Mouse (Mus musculus) embryonic facial prominence, embryonic 13.5 days (tissue): ENCODE results near the gene Syncrip. TPM values are rescaled to one million over a fixed set of nuclear protein-coding genes. Genes with fewer than 3 reads are reported as not detected.

Experiments
- ATAC-seq: fragments of 200-750 bp; cut with Nextera tagmentation; 2 replicates; pipeline ENCODE4 v1.8.0; 2017; ENCODE audit warnings: low read depth; ENCODE audit not compliant: insufficient number of reproducible peaks, insufficient read depth, low FRiP score, low TSS enrichment
- H3K27ac ChIP-seq: fragments of 300-500 bp; sonication (generic); 2 replicates; pipeline ENCODE4 v1.5.1; 2015; ENCODE audit warnings: moderate library complexity, mild to moderate bottlenecking, inconsistent platforms
- H3K27me3 ChIP-seq: fragments of 300-500 bp; sonication (generic); 2 replicates; pipeline ENCODE4 v1.6.1; 2015; ENCODE audit warnings: mild to moderate bottlenecking, inconsistent platforms
- H3K36me3 ChIP-seq: fragments of 300-500 bp; sonication (generic); 2 replicates; pipeline ENCODE4 v1.6.1; 2015; ENCODE audit warnings: mild to moderate bottlenecking, inconsistent platforms
- H3K4me1 ChIP-seq: fragments of 300-500 bp; sonication (generic); 2 replicates; pipeline ENCODE4 v1.6.1; 2015; ENCODE audit warnings: inconsistent platforms
- H3K4me2 ChIP-seq: fragments of 300-500 bp; sonication (generic); 2 replicates; pipeline ENCODE4 v1.6.1; 2015; ENCODE audit warnings: moderate library complexity, mild to moderate bottlenecking, inconsistent platforms
- H3K4me3 ChIP-seq: fragments of 300-500 bp; sonication (generic); 2 replicates; pipeline ENCODE4 v1.5.1; 2015; ENCODE audit warnings: mild to moderate bottlenecking, inconsistent platforms
- H3K9ac ChIP-seq: fragments of 300-500 bp; sonication (generic); 2 replicates; pipeline ENCODE4 v1.6.1; 2015; ENCODE audit warnings: mild to moderate bottlenecking, inconsistent platforms
- H3K9me3 ChIP-seq: fragments of 300-500 bp; sonication (generic); 2 replicates; pipeline ENCODE4 v1.6.1; 2016; ENCODE audit warnings: inconsistent platforms
- WGBS: fragments of 180-500 bp; shearing (Covaris S2); methylation state at CpG from one replicate; pipeline ENCODE4 v1.1.7; 2015; ENCODE audit warnings: mixed read lengths; 5-methylcytosine and 5-hydroxymethylcytosine counted together
- polyA plus RNA-seq: library from polyadenylated mRNA; unstranded; fragments of >200 nt; fragmentation: Nextera tagmentation; extraction: Ambion mirVana; gene quantifications from 2 replicates; pipeline ENCODE4 v1.2.1, GENCODE M21; 2015

Gene Syncrip
- polyA plus RNA-seq, 1 experiment from 2014 or later = 112 TPM

- Histone ChIP-seq H3K27me3 (no peaks in the 10 kb centered on the region), H3K4me2 (peak overlapping the region; percentile 65), H3K9me3 (no peaks in the 10 kb centered on the region), H3K36me3 (peaks cover 19% of the 10 kb centered on the region), H3K4me1 (peaks cover 15% of the 10 kb centered on the region; the same call in 1 of the 2 replicates), H3K4me3 (peak overlapping the region; percentile 77), H3K9ac (peak overlapping the region; percentile 97), H3K27ac (no peak overlapping the region)
- ATAC-seq = no peak
- 26% methylated on average over 4 of the region's 4 CpGs for WGBS
These were observed 38.6 kb upstream of the Syncrip start for GRCm38 (mm10) chr9:88520849-88521483.

GRCm38 (mm10) chr9:88520122-88520848 lies 37.9 kb upstream of the Syncrip start:
- peaks cover 19% of the 10 kb centered on the region for H3K36me3 ChIP-seq
- 19% methylated on average over 2 of the region's 2 CpGs for WGBS
- no peaks in the 10 kb centered on the region for H3K9me3 ChIP-seq
- peaks cover 15% of the 10 kb centered on the region; the same call in 1 of the 2 replicates for H3K4me1 ChIP-seq
- peak overlapping the region; percentile 77; the same call in 1 of the 2 replicates for H3K4me3 ChIP-seq
- peak overlapping the region; percentile 65 for H3K4me2 ChIP-seq
- H3K27me3 ChIP-seq = no peaks in the 10 kb centered on the region
- H3K27ac ChIP-seq = no peak overlapping the region
- ATAC-seq = no peak
- 0 out of 2 replicates have a peak overlapping the region, but pooled peaks have one; percentile 97 for H3K9ac ChIP-seq

GRCm38 (mm10) chr9:88519390-88520121 lies 37.2 kb upstream of the Syncrip start:
- H3K27me3 ChIP-seq = no peaks in the 10 kb centered on the region
- peaks cover 15% of the 10 kb centered on the region; the same call in 1 of the 2 replicates for H3K4me1 ChIP-seq
- H3K4me3 ChIP-seq = no peak overlapping the region
- H3K36me3 ChIP-seq = peaks cover 19% of the 10 kb centered on the region
- H3K4me2 ChIP-seq = no peak overlapping the region
- H3K9me3 ChIP-seq = no peaks in the 10 kb centered on the region
- ATAC-seq = no peak
- H3K27ac ChIP-seq = no peak overlapping the region; the same call in 1 of the 2 replicates
- no peak overlapping the region for H3K9ac ChIP-seq

GRCm38 (mm10) chr9:88516361-88516995 lies 34.1 kb upstream of the Syncrip start:
- Histone ChIP-seq H3K4me3 (no peak overlapping the region), H3K4me1 (peaks cover 13% of the 10 kb centered on the region; the same call in 1 of the 2 replicates), H3K27ac (no peak overlapping the region), H3K9ac (no peak overlapping the region), H3K9me3 (no peaks in the 10 kb centered on the region), H3K36me3 (peaks cover 19% of the 10 kb centered on the region), H3K4me2 (no peak overlapping the region), H3K27me3 (no peaks in the 10 kb centered on the region)
- 80% methylated on average over 3 of the region's 3 CpGs for WGBS
- no peak for ATAC-seq

- Histone ChIP-seq H3K4me1 (peaks cover 5% of the 10 kb centered on the region; the same call in 1 of the 2 replicates), H3K9ac (no peak overlapping the region), H3K4me2 (no peak overlapping the region), H3K4me3 (no peak overlapping the region), H3K9me3 (no peaks in the 10 kb centered on the region), H3K27me3 (no peaks in the 10 kb centered on the region), H3K27ac (no peak overlapping the region), H3K36me3 (peaks cover 11% of the 10 kb centered on the region)
- no peak for ATAC-seq
- 90% methylated on average over 1 of the region's 1 CpGs for WGBS
These were observed 33.2 kb upstream of the Syncrip start for GRCm38 (mm10) chr9:88515546-88515945.

- no peak overlapping the region for H3K27ac ChIP-seq
- H3K9ac ChIP-seq = no peak overlapping the region
- H3K9me3 ChIP-seq = no peaks in the 10 kb centered on the region
- no peaks in the 10 kb centered on the region for H3K27me3 ChIP-seq
- H3K4me3 ChIP-seq = no peak overlapping the region
- no peak overlapping the region for H3K4me2 ChIP-seq
- WGBS = 88% methylated on average over 6 of the region's 6 CpGs
- no peaks in the 10 kb centered on the region for H3K36me3 ChIP-seq
- no peaks in the 10 kb centered on the region for H3K4me1 ChIP-seq
- no peak for ATAC-seq
These were observed 19.5 kb upstream of the Syncrip start for GRCm38 (mm10) chr9:88501846-88502245.

- Histone ChIP-seq H3K36me3 (no peaks in the 10 kb centered on the region), H3K27ac (no peak overlapping the region), H3K27me3 (no peaks in the 10 kb centered on the region), H3K4me2 (no peak overlapping the region), H3K4me3 (no peak overlapping the region), H3K9me3 (no peaks in the 10 kb centered on the region), H3K4me1 (no peaks in the 10 kb centered on the region), H3K9ac (no peak overlapping the region)
- no peak for ATAC-seq
- WGBS = 67% methylated on average over 2 of the region's 2 CpGs
These were observed 17.7 kb upstream of the Syncrip start for GRCm38 (mm10) chr9:88500112-88500511.

- ATAC-seq = no peak
- no peak overlapping the region for H3K27ac ChIP-seq
- H3K4me3 ChIP-seq = no peak overlapping the region
- no peaks in the 10 kb centered on the region for H3K9me3 ChIP-seq
- H3K4me2 ChIP-seq = no peak overlapping the region
- no peaks in the 10 kb centered on the region for H3K4me1 ChIP-seq
- H3K9ac ChIP-seq = no peak overlapping the region
- H3K27me3 ChIP-seq = no peaks in the 10 kb centered on the region
- WGBS = 67% methylated on average over 1 of the region's 1 CpGs
- no peaks in the 10 kb centered on the region for H3K36me3 ChIP-seq
These were observed 10.1 kb upstream of the Syncrip start for GRCm38 (mm10) chr9:88492522-88492921.

GRCm38 (mm10) chr9:88484531-88484930 lies 2.2 kb upstream of the Syncrip start:
- Histone ChIP-seq H3K36me3 (no peaks in the 10 kb centered on the region), H3K4me1 (peaks cover 13% of the 10 kb centered on the region), H3K27ac (no peak overlapping the region), H3K27me3 (no peaks in the 10 kb centered on the region), H3K4me2 (no peak overlapping the region), H3K9ac (no peak overlapping the region), H3K9me3 (no peaks in the 10 kb centered on the region), H3K4me3 (no peak overlapping the region)
- 60% methylated on average over 6 of the region's 6 CpGs for WGBS
- no peak for ATAC-seq

- 0 out of 2 replicates have a peak, but pooled peaks cover 5% of the 10 kb centered on the region for H3K36me3 ChIP-seq
- H3K9ac ChIP-seq = peak overlapping the region; percentile 92
- no peaks in the 10 kb centered on the region for H3K9me3 ChIP-seq
- peak overlapping the region; percentile 99 for H3K27ac ChIP-seq
- no peak; the same call in 1 of the 2 replicates for ATAC-seq
- H3K4me3 ChIP-seq = peak overlapping the region; percentile 99
- no peaks in the 10 kb centered on the region for H3K27me3 ChIP-seq
- peaks cover 13% of the 10 kb centered on the region for H3K4me1 ChIP-seq
- WGBS = 0% methylated on average over 44 of the region's 52 CpGs
- peak overlapping the region; percentile 63 for H3K4me2 ChIP-seq
These were observed 539 bp upstream of the Syncrip start for GRCm38 (mm10) chr9:88482829-88483396.

GRCm38 (mm10) chr9:88481791-88482160 lies 598 bp downstream of the Syncrip start:
- WGBS = under 1% methylated on average over 40 of the region's 43 CpGs
- ATAC-seq = no peak; the same call in 1 of the 2 replicates

More at GRCm38 (mm10) chr9:88481791-88482160, 598 bp downstream of the Syncrip start:
- Histone ChIP-seq H3K27me3 (no peaks in the 10 kb centered on the region), H3K9ac (peak overlapping the region; percentile 99), H3K4me2 (peak overlapping the region; percentile 86), H3K4me3 (peak overlapping the region; percentile 99), H3K4me1 (peaks cover 13% of the 10 kb centered on the region), H3K27ac (peak overlapping the region; percentile 99), H3K36me3 (peaks cover 14% of the 10 kb centered on the region), H3K9me3 (no peaks in the 10 kb centered on the region)
